Mouse (Mus musculus) myocyte (in vitro differentiated cells): ENCODE measurements at regions not wholly inside any gene's neighbourhood (a gene's known extent, or its start where the extent isn't known, plus 50 kb on each side); places are given as distances from the start of the nearest gene placed in this dataset.
"Not testable (repeated sequence)": the region's sequence is repeated elsewhere in the genome, so short reads cannot be mapped to it uniquely, and the experiment has no call there.

Source experiments
- H3K27me3 ChIP-seq: one replicate; pipeline ENCODE4 v1.6.1; 2011; ENCODE audit not compliant: control insufficient read depth, insufficient read depth, insufficient read length
- H3K36me3 ChIP-seq: one replicate; pipeline ENCODE4 v1.6.1; 2011; ENCODE audit not compliant: control insufficient read depth, insufficient read depth
- H3K4me2 ChIP-seq: one replicate; pipeline ENCODE4 v1.6.1; 2011; ENCODE audit warnings: low read depth, control low read depth
- H3K4me3 ChIP-seq: one replicate; pipeline ENCODE4 v1.5.1; 2011; ENCODE audit warnings: mild to moderate bottlenecking, control low read depth, moderate library complexity
- H3K79me2 ChIP-seq: one replicate; pipeline ENCODE4 v1.6.1; 2011; ENCODE audit not compliant: control insufficient read depth, insufficient read depth
- H3ac ChIP-seq: one replicate; pipeline ENCODE4 v1.6.1; 2011; ENCODE audit not compliant: control insufficient read depth, insufficient read length
- CEBPB ChIP-seq: IDR thresholded peaks from 2 replicates; pipeline ENCODE4 v1.6.1; 2011; ENCODE audit warnings: mild to moderate bottlenecking, moderate library complexity; ENCODE audit not compliant: poor library complexity, insufficient read depth, severe bottlenecking
- E2F4 ChIP-seq: IDR thresholded peaks from one replicate; pipeline ENCODE4 v1.6.1; 2011; ENCODE audit warnings: mild to moderate bottlenecking, control low read depth, moderate library complexity; ENCODE audit not compliant: insufficient read depth
- MAX ChIP-seq: IDR thresholded peaks from one replicate; pipeline ENCODE4 v1.6.1; 2011; ENCODE audit warnings: low read depth, mild to moderate bottlenecking, control low read depth
- MYOD1 ChIP-seq, 3 experiments: IDR thresholded peaks; one replicate each; pipeline ENCODE4 v1.6.1; 2011; ENCODE audit warnings: control low read depth in 2 of 3, low read depth in 2 of 3, mild to moderate bottlenecking in 2 of 3, moderate library complexity in 1 of 3; ENCODE audit not compliant: insufficient read length in 2 of 3, control insufficient read depth in 1 of 3
- MYOG ChIP-seq, 3 experiments: IDR thresholded peaks; one replicate each; pipeline ENCODE4 v1.6.1; 2011; ENCODE audit warnings: control low read depth in 2 of 3, low read depth in 2 of 3, mild to moderate bottlenecking in 2 of 3; ENCODE audit not compliant: insufficient read length in 2 of 3, control insufficient read depth in 1 of 3, insufficient read depth in 1 of 3
- POLR2A ChIP-seq: IDR thresholded peaks from one replicate; pipeline ENCODE4 v1.6.1; 2011; ENCODE audit warnings: low read depth, mild to moderate bottlenecking, control low read depth, moderate library complexity; ENCODE audit not compliant: insufficient read length
- POLR2AphosphoS2 ChIP-seq: IDR thresholded peaks from one replicate; pipeline ENCODE4 v1.6.1; 2011; ENCODE audit warnings: low read depth, control low read depth; ENCODE audit not compliant: insufficient read length
- REST ChIP-seq: IDR thresholded peaks from one replicate; pipeline ENCODE4 v1.6.1; 2011; ENCODE audit warnings: mild to moderate bottlenecking, control low read depth, moderate library complexity; ENCODE audit not compliant: insufficient read depth, insufficient read length
- SRF ChIP-seq: IDR thresholded peaks from one replicate; pipeline ENCODE4 v1.6.1; 2011; ENCODE audit warnings: low read depth; ENCODE audit not compliant: control insufficient read depth, insufficient read length
- TCF12 ChIP-seq: IDR thresholded peaks from one replicate; pipeline ENCODE4 v1.6.1; 2011; ENCODE audit warnings: mild to moderate bottlenecking, control low read depth; ENCODE audit not compliant: poor library complexity, insufficient read depth, severe bottlenecking
- TCF3 ChIP-seq: IDR thresholded peaks from one replicate; pipeline ENCODE4 v1.6.1; 2011; ENCODE audit warnings: low read depth, control low read depth; ENCODE audit not compliant: insufficient read length
- USF1 ChIP-seq: IDR thresholded peaks from one replicate; pipeline ENCODE4 v1.6.1; 2011; ENCODE audit warnings: low read depth, mild to moderate bottlenecking, control low read depth, moderate library complexity

DNA sequence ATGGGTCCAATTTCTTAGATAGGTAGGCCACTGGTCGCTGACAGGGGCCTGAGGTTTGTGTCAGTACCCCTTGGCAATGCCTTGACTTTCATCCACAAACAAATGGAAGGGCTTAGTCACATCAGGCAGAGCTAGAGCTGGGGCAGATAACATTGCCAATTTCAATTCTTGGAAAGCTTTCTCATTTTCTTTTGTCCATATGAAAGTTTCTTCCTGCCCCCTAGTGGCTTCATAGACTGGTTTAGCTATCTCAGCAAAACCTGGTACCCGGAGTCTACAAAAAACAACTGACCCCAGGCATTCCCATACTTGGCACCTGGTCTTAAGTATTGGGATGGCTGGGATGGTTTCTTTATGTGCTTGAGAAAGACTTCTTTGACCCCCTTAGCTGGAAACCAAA is 161.4 kb upstream of the Thpo start:
- H3K4me2 ChIP-seq, result no peak overlapping the region
- H3ac ChIP-seq, result no peak overlapping the region
- no peaks in the 10 kb centered on the region for H3K79me2 ChIP-seq
- TF ChIP-seq CEBPB (no peak), MYOG (IDR thresholded peaks at IDR 0.05; ENCODE audit: control insufficient read depth in 1 of 3, insufficient read depth in 1 of 3, insufficient read length in 2 of 3, low read depth in 2 of 3) (no peak), TCF3 (no peak), TCF12 (no peak), MYOD1 (IDR thresholded peaks at IDR 0.05; ENCODE audit: control insufficient read depth in 1 of 3, insufficient read length in 2 of 3, low read depth in 2 of 3) (no peak), REST (no peak), E2F4 (no peak), MAX (no peak), USF1 (no peak)
- H3K27me3 ChIP-seq, result peaks cover 7% of the 10 kb centered on the region
- H3K36me3 ChIP-seq, result no peaks in the 10 kb centered on the region
- H3K4me3 ChIP-seq, result no peak overlapping the region

DNA sequence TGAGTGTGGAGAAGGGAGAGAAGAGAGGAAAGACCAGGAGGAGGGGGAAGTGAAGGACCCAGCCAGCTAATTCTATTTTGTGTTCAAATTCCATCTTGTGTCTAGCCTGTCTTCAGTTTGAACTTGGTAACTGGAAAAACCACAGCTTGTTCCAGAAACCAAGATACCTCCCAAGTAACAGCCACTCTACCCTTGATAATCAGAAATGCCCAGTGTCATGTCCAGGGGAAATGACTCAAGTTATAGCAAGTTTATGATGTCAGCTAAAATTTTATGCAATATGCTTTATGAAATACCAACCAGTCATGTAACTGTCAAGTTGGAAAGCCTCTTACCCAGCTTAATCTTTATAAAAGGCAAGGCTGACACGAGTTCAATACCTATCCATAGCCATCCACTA is 137.4 kb upstream of the Thpo start:
- H3K79me2 ChIP-seq, result no peaks in the 10 kb centered on the region
- H3K27me3 ChIP-seq, result no peaks in the 10 kb centered on the region
- no peak overlapping the region for H3K4me3 ChIP-seq
- H3ac ChIP-seq, result no peak overlapping the region
- no peak for TF ChIP-seq POLR2A
- TF ChIP-seq SRF, result no peak
- TF ChIP-seq MAX, result no peak
- TF ChIP-seq E2F4, result no peak
- no peak for TF ChIP-seq USF1
- no peak for TF ChIP-seq MYOD1 (IDR thresholded peaks at IDR 0.05; ENCODE audit: control insufficient read depth in 1 of 3, insufficient read length in 2 of 3, low read depth in 2 of 3)
- TF ChIP-seq TCF12, result no peak
- TF ChIP-seq MYOG (IDR thresholded peaks at IDR 0.05; ENCODE audit: control insufficient read depth in 1 of 3, insufficient read depth in 1 of 3, insufficient read length in 2 of 3, low read depth in 2 of 3), result no peak
- no peak for TF ChIP-seq CEBPB
- TF ChIP-seq REST, result no peak
- no peak for TF ChIP-seq TCF3
- no peak for TF ChIP-seq POLR2AphosphoS2
- H3K4me2 ChIP-seq, result no peak overlapping the region
- H3K36me3 ChIP-seq, result no peaks in the 10 kb centered on the region

DNA sequence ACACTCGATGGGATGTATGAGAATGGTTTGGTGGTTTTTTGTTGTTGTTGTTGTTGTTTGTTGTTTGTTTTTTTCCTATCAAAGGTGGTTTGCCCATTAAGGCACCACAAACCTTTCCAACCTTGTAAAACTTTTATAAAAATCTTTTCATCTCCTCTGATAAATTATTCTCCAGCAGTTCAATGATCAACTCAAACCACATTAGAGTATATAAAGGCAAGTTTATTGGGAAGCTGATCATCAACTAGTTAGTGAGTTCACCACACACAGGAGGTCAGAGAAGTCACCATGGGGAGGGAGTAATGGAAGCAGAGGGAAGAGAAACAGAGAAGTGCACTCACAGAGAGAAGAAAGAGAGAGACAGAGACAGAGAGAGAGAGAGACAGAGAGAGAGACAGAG is 132.5 kb upstream of the Thpo start:
- Histone ChIP-seq H3ac (no peak overlapping the region), H3K4me2 (no peak overlapping the region), H3K36me3 (no peaks in the 10 kb centered on the region), H3K79me2 (no peaks in the 10 kb centered on the region), H3K4me3 (no peak overlapping the region), H3K27me3 (no peaks in the 10 kb centered on the region)
- TF ChIP-seq MYOD1 (IDR thresholded peaks at IDR 0.05; ENCODE audit: control insufficient read depth in 1 of 3, insufficient read length in 2 of 3, low read depth in 2 of 3) (no peak), REST (no peak), TCF3 (no peak), MYOG (IDR thresholded peaks at IDR 0.05; ENCODE audit: control insufficient read depth in 1 of 3, insufficient read depth in 1 of 3, insufficient read length in 2 of 3, low read depth in 2 of 3) (no peak), POLR2AphosphoS2 (no peak), USF1 (no peak), POLR2A (no peak), MAX (no peak), TCF12 (no peak), CEBPB (no peak), SRF (no peak)

DNA sequence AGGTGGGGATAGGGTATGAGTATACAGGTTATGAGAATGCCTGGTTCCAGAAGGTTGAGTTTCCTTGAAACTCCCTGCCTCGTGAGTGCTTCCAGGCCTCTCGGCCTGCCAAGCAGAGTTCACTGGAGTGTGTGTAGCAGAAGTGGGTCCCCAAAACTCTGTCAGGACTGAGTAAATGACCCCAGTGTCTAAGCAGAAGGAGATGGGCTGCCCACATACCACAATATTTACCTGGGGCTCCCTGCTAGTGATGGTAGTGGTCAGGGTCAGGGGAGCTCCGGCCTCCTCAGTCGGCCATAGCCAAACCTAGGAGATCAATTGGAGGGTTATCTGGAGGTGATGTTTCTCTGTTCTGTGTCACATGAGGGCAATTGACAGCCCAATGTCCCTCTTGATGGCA is 126.9 kb upstream of the Thpo start:
- Histone ChIP-seq H3K4me2 (no peak overlapping the region), H3K79me2 (no peaks in the 10 kb centered on the region), H3K36me3 (no peaks in the 10 kb centered on the region), H3ac (no peak overlapping the region), H3K27me3 (no peaks in the 10 kb centered on the region), H3K4me3 (no peak overlapping the region)
- TF ChIP-seq E2F4, result no peak
- no peak for TF ChIP-seq POLR2A
- TF ChIP-seq POLR2AphosphoS2, result no peak
- no peak for TF ChIP-seq MAX
- no peak for TF ChIP-seq TCF12
- TF ChIP-seq CEBPB, result no peak
- no peak for TF ChIP-seq TCF3

DNA sequence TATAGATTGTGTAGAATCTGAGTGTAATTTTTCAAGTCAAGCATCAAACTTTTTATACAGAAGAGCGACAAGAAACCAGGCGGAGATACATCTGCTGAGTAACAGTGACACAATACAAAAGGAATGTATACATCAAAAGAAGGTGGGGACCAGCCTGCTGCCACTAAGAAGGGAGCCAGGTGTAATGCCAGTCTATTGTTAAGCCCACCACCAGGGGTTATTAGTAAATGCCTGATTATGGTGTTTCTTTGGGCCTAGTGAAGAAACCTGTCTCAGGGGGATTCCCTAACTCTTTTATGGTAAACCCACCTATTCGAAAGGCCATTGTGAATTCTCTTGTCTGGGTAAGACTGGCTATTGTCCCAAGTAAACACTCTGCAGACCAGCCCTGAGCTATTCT is 126.3 kb upstream of the Thpo start:
- not testable (repeated sequence) for H3ac ChIP-seq, H3K27me3 ChIP-seq, H3K4me2 ChIP-seq, H3K4me3 ChIP-seq, H3K79me2 ChIP-seq, H3K36me3 ChIP-seq
